Mouse (Mus musculus): Measurements from ENCODE around the gene Cbx8.

The Cbx8 gene

GRCm38 (mm10) chr11:119048133-119048510 is 7.4 kb upstream of the Cbx8 start:
- DNase-seq (ENCODE audit: low spot score) = no peak

- no peak for DNase-seq (ENCODE audit: low spot score)
Measured at GRCm38 (mm10) chr11:119047261-119048132, 6.7 kb upstream of the Cbx8 start.

DNA sequence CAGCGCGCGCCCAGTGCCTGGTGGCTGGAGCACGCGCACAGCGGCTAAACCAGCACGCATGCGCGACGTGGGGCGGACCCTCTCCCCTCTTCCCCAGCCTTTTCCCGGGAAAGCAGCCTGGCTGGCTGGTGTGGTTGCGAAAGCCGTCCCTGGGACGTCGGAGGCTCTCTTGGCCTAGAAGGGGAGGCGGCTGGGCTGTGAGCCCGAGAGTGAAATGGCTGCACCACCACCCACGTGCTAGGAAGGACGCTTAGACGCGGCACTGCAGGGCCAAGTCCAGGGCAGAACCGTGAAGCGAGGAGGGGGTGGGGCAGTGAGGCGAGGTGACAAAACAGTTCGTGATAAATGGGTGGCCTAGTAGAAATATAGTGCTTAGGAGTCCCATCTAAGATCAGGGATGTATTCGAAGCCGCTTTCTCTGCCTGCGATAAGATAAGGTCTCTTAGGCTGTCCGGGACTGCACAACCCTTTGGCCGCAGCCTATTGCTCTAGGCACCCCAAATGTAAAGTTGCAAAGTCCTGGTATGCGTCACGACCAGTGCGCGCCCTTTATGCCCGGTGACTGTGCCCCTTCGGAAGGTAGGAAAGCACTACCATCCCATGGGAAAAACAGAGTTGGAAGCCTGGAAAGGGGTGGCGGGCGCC is 6.0 kb upstream of the Cbx8 start:
- no peak for DNase-seq (ENCODE audit: low spot score)

DNA sequence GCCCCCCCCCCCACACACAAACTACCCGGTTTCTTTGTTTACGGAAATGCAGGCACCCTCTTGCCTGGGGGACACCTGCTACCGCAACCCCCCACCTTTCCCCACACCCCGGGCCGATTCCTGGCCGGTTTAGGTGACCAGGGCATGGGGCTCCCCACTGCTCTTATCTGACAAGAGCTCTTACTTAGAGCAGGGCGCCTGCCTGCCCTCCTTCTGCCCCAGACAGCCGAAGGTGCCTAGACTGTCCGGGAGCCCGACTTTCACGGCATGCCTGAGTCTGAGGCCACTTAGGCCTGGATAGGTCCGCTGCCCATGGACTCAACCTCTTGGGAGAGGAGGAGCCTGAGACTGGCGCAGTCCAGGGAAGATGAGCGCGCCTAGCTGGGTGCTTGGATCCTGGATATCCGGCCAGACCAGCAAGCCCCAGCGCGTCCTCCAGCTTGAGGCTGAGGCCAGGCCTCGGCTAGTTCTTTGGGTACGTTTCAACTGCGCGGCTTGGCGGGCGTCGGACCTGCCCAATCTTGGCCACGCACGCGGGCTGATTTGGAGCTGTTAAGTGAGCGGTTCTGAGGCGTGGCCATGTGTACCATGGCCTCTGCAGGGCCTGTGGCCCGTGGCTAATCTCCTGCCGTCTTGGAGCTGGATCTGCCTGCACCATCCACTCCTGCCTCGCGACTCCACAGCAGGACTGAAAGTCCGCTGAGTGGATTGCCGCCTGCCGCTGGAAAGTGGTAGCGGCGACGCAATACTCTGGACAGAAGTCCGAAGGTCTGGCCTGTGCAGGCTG is 4.0 kb upstream of the Cbx8 start:
- DNase-seq (ENCODE audit: low spot score) = no peak

GRCm38 (mm10) chr11:119043761-119044550 is 3.2 kb upstream of the Cbx8 start:
- DNase-seq (ENCODE audit: low spot score) = no peak

DNA sequence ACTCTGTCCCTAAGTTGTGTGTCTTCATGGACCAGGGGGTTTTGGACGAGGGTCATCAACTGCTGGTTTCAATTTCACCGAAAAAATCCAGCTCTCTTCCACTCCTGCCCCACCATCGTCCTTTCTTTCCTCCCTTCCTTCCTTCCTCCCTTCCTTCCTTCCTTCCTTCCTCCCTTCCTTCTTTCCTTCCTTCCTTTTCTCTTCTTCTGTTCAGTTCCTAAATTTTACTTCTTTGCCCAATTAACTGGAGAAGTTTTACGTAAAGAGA is 2.4 kb upstream of the Cbx8 start:
- DNase-seq (ENCODE audit: low spot score) = no peak

GRCm38 (mm10) chr11:119042466-119043272 is 1.9 kb upstream of the Cbx8 start:
- DNase-seq (ENCODE audit: low spot score) = no peak

- DNase-seq (ENCODE audit: low spot score) = no peak
Measured at GRCm38 (mm10) chr11:119041750-119042465, 1.1 kb upstream of the Cbx8 start.

DNA sequence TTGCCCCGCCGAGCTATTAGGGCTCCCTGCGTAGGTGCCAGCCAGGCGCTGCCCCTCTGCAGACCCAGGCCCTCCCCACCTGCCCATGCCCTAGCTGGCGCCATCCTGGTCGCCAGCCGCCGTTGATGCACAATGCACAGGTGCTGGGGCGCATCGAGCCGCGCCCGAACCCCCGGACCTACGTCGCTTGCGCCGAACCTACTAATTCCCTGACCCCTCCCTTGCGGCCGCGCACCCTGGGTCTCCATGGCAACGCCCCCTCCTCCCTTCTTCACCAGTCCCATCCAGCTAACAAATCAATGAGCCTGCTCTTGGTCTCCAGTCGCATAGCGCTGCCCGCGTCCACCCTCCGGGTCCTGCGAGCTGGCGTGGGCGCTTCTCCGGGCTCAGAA is 552 bp upstream of the Cbx8 start:
- DNase-seq (ENCODE audit: low spot score) = no peak

GRCm38 (mm10) chr11:119039732-119040512 is 847 bp downstream of the Cbx8 start:
- no peak for DNase-seq (ENCODE audit: low spot score)

DNA sequence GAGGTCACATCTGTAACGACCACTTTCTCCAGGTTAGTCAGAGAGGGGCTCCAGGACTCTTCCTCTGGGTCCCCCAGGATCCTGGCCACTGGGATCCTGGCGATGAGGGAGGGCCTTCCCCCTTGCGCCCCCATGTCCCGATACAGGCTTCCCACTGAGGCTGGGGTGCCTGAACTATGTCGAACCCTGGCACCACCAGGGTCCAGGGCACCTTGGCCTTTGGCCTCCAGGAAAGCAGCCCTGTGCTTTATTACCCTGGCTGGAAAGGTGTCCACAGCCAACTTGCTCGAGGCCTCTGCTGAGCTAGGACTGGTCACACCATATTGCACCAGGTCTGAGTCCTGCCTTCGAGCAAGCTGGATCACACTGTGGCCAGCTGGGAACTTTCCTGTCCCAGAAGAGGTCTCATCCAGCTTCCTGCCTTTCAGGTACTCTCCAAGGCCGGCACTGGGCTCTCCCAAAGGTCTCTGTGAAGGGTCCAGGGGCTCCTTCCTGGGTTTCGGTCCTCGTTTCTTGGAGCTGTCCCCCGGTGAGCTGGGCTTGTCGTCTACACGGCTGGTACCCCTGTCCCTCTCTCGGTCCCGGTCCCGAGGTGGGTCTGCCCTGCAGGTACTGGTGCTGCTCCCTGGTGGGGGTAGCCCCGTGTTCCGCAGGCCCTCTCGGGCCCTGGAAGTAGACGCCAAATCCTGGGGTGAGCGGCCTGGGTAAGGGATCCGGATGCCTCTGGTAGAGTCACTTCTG is 1.9 kb downstream of the Cbx8 start:
- DNase-seq (ENCODE audit: low spot score) = no peak

- no peak for DNase-seq (ENCODE audit: low spot score)
Measured at GRCm38 (mm10) chr11:119037780-119038401, 2.9 kb downstream of the Cbx8 start.

GRCm38 (mm10) chr11:119036934-119037779 is 3.6 kb downstream of the Cbx8 start:
- no peak for DNase-seq (ENCODE audit: low spot score)

DNA sequence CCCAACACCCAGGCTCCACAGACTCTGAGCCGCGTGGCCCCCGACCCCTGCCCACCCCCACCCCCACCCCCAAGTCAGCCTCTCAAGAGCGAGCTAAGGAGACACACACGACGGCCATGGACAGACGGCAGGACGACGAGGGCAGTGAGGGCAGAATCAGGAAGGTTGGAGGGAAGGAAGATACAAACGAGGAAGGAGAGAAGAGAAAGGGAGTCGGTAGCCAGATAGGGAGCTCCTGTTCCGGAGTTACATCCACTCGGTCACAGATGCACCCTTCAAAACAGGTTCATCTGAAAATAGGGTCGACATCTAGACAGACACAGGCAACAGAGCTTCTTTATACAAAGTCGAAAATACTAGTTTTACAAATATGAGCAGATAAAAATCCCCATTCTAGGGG is 4.3 kb downstream of the Cbx8 start:
- no peak for DNase-seq (ENCODE audit: low spot score)

DNA sequence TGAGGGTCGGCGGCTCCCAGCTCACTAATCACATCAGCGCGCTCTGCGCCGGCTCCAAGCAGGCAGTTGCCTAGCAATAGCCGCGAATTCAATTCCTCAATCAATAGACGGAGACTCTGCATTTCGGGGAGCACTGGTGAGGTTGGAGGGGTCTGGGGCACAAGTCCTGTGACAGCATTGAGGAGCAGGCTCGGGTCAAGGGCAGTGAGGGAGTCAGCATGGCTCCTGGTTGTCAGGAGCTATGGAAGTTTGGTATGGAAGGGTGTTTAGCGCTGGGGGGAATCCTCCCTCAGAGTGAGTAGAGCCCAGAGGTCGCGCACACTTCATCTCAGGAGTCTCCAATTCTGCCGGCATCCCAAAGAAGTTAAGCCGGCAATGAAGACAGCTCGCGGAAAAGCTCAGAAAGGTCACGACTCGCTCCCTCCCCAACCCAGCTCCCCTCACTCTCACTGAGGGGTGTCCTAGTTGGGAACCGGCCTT is 5.0 kb downstream of the Cbx8 start:
- no peak for DNase-seq (ENCODE audit: low spot score)

GRCm38 (mm10) chr11:119035094-119035685 is 5.6 kb downstream of the Cbx8 start:
- no peak for DNase-seq (ENCODE audit: low spot score)

GRCm38 (mm10) chr11:119034635-119035034 is 6.1 kb downstream of the Cbx8 start:
- no peak for DNase-seq (ENCODE audit: low spot score)

All from layer of hippocampus, adult 9-10 months (tissue).